Mouse (Mus musculus): Measurements from ENCODE around the gene Tnfaip8l2.
A peak's percentile ranks its signal among the peaks of the same experiment; 100 is the strongest.
"Not testable (repeated sequence)": the region's sequence is repeated elsewhere in the genome, so short reads cannot be mapped to it uniquely, and the experiment has no call there.

Gene Tnfaip8l2

GRCm38 (mm10) chr3:95159987-95160963 is 18.1 kb upstream of the Tnfaip8l2 start, which contains the start of gene Sema6c:
TSS of gene Sema6c (plus strand) at chr3:95160457.
- DNase-seq: peak; percentile 90

- no peak for DNase-seq
Measured at GRCm38 (mm10) chr3:95159511-95159986, 17.4 kb upstream of the Tnfaip8l2 start.

DNA sequence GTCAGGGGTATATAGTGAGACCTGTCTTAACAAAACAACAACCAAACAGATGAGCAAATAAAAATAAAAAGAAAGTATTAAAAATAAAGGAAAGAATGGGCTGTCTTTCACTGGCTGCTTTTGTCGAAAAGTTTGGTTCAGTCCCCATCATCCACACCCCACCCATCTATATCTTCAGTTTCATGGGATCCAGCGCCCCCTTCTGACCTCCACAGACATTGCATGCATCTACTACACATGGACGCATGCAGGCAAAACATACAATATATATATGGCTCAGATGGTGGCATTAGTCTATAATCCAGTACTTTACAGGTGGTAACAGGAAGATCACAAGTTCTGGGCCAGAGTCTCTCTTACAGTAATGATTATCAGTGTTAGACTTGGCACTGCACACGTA is 11.7 kb upstream of the Tnfaip8l2 start:
- DNase-seq: peak; percentile 82

DNA sequence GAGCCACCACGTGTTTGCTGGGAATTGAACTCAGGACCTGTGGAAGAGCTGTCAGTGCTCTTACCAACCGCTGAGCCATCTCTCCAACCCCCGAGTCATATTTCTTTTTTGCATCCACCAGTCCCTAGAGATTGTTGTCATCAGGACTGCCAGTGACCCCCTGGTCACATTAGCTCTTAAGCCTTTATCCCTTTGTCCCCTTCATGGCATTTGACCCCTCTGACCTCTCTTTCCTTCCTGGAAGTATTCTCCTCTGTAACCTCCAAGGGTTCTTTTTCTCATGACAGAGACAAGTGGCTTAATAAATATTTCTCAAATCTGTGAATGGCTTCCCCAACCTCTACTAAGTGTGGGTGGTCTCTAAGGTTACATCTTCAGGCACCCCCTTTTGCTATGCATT is 5.8 kb upstream of the Tnfaip8l2 start:
- DNase-seq: no peak

DNA sequence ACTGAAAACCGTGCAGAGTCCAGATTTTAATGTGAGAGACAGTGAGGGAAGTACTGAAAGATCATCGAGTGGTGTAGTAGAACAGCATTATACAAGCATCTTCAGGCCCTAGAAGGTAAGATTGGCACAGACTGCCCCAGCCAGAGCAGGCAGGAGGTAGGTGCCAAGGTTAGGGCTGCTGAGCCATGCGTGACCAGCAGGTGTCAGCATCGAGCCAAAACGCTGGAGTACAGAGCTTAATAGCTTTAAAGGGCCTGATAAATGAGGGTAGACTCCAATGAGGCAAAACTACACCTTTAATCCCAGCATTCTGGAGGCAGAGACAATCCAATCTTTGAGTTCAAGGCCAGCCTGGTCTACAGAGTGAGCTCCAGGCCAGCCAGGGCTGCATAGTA is 454 bp upstream of the Tnfaip8l2 start:
- DNase-seq: peak; percentile 94

DNA sequence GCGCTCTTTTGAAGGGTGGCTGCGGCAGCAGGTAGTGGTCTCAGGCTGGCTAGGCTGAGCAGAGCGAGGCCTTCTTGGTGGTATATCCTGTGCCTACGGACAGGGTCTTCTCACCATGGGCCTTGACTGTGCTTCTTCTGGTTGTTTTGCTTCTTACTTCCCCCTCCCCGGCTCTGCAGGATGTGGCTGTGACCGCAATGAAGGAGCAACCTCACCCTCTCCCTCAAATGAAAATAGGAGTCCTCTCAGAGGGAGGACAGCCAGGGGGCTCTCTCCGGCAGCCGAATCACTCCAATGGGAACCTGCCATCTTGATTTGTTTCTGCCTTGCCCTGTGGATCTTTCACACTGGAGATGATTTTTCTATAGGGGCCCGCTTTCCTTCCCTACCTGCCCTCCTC is 686 bp downstream of the Tnfaip8l2 start:
- peak; percentile 79 for DNase-seq

GRCm38 (mm10) chr3:95140795-95141194 is 1.4 kb downstream of the Tnfaip8l2 start:
- DNase-seq: no peak

DNA sequence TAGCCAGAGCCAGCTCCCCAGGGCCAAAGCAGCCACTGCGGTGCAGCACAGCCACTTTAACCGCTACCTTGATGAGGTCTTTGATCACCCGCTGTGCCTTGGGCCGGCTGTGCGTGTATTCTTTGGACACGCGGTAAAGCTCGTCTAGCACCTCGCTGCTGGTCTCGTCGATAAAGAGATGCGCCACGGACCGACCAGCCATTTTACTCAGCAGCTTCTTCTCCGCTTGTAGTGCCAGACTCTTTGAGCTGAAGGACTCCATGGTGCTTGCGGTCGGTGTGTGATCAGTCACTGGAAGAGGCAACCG is 1.9 kb downstream of the Tnfaip8l2 start:
- DNase-seq: no peak

DNA sequence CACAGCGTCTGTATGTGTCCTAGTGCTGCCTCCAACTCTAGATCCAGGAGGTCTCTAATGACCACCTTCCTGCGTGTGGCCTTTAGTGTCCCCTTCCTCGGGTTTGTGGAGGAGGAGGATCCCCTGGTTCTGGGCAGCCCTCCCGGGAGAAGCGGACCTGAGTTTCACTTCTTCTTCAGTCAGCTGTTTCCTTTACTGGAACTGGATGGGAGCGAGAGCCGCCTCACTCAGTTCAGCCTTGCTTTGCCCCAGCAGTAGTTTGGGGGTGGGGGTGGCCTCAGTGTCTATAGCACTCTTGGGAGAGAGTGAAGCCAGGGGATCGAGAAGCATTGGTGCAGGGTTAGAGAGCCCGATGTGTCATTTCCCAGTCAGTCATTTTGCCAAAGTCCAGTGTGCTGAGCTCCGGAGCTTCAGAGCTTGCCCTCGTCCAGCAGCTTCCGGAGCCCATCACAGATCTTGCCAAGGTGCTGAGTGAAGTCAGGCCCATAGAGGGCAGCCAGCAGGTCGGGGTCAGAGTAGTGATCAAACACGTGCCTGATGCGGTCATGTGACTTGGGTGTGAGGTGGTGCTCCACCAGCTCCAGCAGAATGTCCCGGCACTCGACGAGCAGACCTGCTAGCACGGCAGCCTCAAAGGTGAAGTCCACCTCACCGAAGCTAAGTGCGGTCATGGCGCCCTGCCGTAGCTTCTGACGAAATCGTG is 2.4 kb downstream of the Tnfaip8l2 start:
- peak; percentile 26 for DNase-seq

DNA sequence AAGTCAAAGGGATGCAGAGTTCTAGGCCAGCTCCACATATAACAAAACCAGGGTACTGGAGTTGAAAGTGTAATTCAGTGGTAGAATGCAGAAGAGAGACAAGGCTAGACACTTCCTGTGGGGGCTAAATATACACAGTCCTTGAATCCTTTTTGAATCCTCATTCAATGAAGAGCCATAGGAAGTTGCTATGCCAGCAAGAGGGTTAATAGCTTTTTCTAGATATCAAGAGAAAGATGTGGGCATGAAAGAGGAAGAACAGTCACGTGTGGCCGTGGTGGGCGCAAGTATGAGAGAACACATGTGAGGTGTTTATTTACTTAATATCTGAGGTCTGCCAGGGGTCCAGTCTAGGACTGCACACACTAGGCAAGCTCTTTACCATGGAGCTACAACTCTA is 5.8 kb downstream of the Tnfaip8l2 start:
- no peak for DNase-seq

DNA sequence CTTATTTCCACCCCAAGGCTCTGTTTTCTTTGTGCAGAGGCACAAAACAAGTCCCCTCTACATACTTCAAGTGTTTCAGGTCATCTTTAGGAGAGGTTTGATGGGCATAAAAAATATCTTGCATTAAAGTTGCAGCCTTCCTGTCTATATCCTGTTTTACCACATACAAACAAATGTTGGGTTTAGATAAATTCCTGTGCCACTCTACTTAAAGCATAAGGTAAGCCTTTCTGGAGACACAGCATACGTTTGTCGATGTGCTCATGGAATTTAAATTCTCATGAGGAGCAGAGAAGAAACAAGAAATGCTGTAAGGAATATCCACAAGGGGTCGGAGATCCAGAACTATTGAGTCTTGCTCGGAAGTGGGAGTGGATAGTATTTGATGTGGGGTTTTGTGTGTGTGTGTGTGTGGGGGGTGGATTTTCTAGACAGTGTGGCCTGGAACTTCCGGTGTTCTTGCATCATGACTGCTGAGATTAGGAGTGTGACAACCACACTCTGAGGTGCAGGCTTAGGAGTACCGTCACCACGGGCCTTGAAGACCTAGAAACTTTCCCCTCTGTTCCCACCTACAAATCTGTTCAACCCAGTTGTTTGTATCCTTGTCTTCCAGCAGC is 6.6 kb downstream of the Tnfaip8l2 start:
- peak; percentile 23 for DNase-seq

GRCm38 (mm10) chr3:95135023-95135422 is 7.1 kb downstream of the Tnfaip8l2 start:
- DNase-seq: peak; percentile 58

DNA sequence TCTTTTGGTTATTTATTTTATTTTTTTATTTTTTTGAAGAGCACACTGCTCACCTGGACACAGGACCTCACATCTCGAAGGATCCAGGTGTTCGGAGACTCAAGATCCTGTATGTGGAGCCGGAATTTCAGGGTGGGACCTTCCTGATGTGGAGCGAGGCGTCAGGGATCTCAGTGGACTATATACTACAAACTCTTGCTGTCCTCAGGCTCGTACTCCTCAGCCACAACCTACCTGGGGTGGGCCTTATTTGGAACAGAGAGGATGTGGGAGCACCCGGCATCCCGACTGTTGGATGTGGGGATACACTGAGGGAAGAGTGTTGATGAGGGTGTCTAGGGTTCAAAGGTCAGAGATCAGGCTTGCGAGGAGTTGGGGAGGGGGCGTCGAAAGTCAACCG is 8.0 kb downstream of the Tnfaip8l2 start:
- not testable (repeated sequence) for DNase-seq

GRCm38 (mm10) chr3:95133680-95134101 is 8.5 kb downstream of the Tnfaip8l2 start, which contains the start of the genes Scnm1 and Lysmd1:
TSS of gene Scnm1 (minus strand) at chr3:95134011.
TSS of gene Lysmd1 (plus strand) at chr3:95134088.
- peak; percentile 89 for DNase-seq

- peak; percentile 23 for DNase-seq
Measured at GRCm38 (mm10) chr3:95133176-95133575, 9.0 kb downstream of the Tnfaip8l2 start.

GRCm38 (mm10) chr3:95132389-95132788 is 9.8 kb downstream of the Tnfaip8l2 start:
- peak; percentile 39 for DNase-seq

DNA sequence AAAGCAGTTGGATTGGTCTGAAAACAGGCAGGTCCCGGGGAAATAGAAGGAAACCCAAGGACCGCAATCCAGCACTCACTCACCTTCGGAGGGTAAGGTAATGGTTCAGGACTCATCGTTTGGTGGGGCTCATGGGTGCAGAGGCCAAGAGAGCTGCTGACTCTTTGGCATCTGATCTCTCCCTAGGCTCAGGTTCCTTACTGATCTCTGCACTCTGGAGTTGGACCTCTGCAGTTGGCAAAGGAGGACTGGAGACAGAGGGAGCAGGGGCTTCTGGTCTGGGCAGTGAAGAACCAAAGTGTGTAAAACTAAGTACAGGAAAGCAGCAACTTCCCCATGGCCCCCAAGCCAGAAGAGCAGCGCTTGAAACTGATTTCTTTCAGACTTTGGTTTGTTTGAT is 12.1 kb downstream of the Tnfaip8l2 start:
- DNase-seq: no peak

GRCm38 (mm10) chr3:95129226-95129651 is 12.9 kb downstream of the Tnfaip8l2 start:
- DNase-seq: no peak

DNA sequence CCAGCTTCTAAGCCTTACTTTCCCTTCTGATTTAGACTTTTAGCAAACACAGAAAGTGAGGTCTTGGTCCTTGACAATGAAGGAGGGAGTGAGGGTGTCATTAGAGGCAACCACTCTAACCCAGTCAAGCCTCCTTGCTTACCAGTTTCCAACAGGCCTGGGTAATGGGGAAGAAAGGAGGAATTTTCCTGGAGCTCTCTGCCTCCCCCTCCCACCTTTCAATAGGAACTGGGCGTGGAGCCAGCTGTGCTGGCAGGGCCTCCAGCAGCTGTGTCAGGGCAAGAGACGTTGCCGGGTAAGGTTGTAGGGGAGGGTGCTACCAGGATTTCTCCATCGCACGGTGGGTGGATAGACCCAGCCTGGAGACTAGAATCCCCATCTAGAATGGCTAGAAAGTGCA is 17.2 kb downstream of the Tnfaip8l2 start:
- DNase-seq: no peak

GRCm38 (mm10) chr3:95124246-95124645 is 17.9 kb downstream of the Tnfaip8l2 start, which contains the start of gene Tmod4:
TSS of gene Tmod4 (plus strand) at chr3:95124476.
- DNase-seq: peak; percentile 50

DNA sequence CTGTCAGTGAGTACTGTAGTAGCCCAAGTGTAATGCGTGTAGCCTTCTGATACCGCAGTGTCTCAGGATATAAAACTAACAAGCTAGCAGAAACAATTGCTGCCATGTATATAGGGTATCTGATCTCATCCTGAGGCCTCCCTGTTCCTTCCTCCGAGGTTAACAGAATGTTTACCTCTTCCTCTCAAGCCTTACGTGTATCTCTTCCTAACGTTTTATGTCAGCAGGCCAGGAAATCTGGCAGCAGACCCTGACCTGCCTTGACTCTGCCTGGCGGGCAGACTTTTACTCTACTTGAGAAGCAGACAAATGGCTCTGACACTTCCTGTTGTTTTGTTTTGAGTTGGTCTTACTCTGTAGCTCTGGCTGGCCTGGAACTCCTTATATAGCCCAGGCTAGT is 20.6 kb downstream of the Tnfaip8l2 start:
- DNase-seq: no peak

DNA sequence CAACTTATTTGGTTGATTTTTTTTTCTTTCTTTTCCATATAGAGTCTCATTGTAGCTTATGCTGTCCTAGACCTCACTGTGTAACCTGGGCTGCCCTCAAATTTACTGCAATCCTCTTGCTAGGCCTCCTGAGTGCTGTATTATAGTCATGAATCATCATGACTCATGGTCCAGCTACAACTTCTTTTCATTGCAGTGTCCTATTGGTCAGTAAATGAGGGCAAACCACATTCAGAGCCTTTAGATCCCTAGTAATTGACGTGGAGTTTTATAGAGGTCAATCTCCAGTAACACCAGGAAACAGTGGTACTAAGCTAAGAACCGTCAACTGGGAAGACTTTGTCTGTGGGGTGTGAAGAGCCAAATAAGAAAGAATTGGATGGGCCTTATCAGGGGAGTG is 24.4 kb downstream of the Tnfaip8l2 start:
- no peak for DNase-seq

- DNase-seq: no peak
Measured at GRCm38 (mm10) chr3:95112760-95113159, 29.4 kb downstream of the Tnfaip8l2 start.

Measured in thymus, postnatal 4 days (tissue).